Mouse (Mus musculus): ENCODE measurements at regions not wholly inside any gene's neighbourhood (a gene's known extent, or its start where the extent isn't known, plus 50 kb on each side); places are given as distances from the start of the nearest gene placed in this dataset.

DNA sequence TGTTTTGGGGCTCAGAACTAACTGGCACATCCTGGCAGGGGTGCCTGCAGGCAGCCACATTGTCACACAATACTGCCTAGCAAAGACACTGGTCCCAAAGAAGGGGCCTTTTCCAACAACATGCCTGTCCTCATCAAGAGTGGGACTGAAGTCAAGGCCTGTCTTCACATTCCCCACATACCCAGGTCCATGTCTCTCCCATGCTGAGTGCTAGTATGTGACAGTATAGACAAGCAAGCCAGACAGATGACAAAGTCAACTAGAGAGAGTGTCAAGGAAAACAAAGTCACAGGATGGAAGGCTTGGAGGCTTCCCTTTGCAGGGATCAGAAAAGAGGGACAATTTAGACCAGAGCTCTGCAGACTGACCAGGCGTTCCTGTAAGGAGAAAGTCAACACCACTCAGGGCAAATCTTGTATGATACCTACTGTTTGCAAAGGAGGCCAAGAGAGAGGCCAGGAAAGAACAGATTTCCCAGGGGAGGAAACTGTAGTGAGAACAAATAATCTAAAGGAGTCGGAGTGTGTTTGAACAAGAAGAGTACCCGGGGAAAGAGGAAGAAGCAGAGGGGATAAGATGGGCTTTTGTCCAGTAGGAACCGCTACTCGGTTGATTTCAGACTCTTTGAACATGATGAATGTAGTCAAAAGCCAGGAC, 83.2 kb upstream of the Rbms1 start:
- Histone ChIP-seq H3K27me3 (ENCODE audit: control insufficient read depth, insufficient read depth, low read length) (no peaks in the 10 kb centered on the region), H3K4me3 (ENCODE audit: insufficient read depth, low read depth, low read length) (no peak overlapping the region), H3K36me3 (ENCODE audit: control insufficient read depth, insufficient read depth, low read length) (no peaks in the 10 kb centered on the region), H3K27ac (replicated peaks; ENCODE audit: insufficient read depth, low read depth, low read length) (no peak overlapping the region), H3K9ac (ENCODE audit: low read depth, low read length) (no peak overlapping the region), H3K4me1 (ENCODE audit: control insufficient read depth, insufficient read depth, low read length) (no peaks in the 10 kb centered on the region), H3K79me2 (ENCODE audit: control insufficient read depth, insufficient read depth, low read length) (no peaks in the 10 kb centered on the region)
- WGBS: 58% methylated on average over 5 of the region's 5 CpGs
- no peak for DNase-seq (ENCODE audit: extremely low read depth, low read depth, low spot score)
- no peak for TF ChIP-seq CTCF (IDR thresholded peaks at IDR 0.05; ENCODE audit: low read depth, low read length)

DNA sequence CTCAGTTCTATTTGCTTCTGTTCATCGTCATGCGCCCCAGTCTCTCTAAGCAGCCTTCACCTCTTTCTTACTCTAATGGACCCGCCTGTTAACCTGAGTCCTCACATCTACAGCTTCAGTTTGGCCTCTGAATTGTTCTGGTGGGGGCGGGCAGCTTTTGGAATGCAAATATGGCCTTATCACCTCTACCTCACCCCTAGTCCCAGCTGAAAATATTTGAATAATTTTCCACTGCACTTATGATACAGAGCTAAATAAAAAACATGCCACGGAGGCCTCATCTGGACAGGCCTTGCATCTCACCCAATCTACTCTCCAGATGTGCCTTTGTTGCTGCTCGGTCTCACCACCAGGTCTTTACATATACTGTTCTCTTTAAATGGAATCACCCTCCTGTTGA, 82.5 kb upstream of the Rbms1 start:
- no peak for DNase-seq (ENCODE audit: extremely low read depth, low read depth, low spot score)
- Histone ChIP-seq H3K36me3 (ENCODE audit: control insufficient read depth, insufficient read depth, low read length) (no peaks in the 10 kb centered on the region), H3K4me3 (ENCODE audit: insufficient read depth, low read depth, low read length) (no peak overlapping the region), H3K27ac (replicated peaks; ENCODE audit: insufficient read depth, low read depth, low read length) (no peak overlapping the region), H3K79me2 (ENCODE audit: control insufficient read depth, insufficient read depth, low read length) (no peaks in the 10 kb centered on the region), H3K27me3 (ENCODE audit: control insufficient read depth, insufficient read depth, low read length) (no peaks in the 10 kb centered on the region), H3K4me1 (ENCODE audit: control insufficient read depth, insufficient read depth, low read length) (no peaks in the 10 kb centered on the region), H3K9ac (ENCODE audit: low read depth, low read length) (no peak overlapping the region)
- TF ChIP-seq CTCF (IDR thresholded peaks at IDR 0.05; ENCODE audit: low read depth, low read length) (no peak), POLR2A (IDR thresholded peaks at IDR 0.05; ENCODE audit: extremely low read depth, insufficient read depth, low read length) (no peak)
- WGBS: 86% methylated on average over 6 of the region's 6 CpGs

DNA sequence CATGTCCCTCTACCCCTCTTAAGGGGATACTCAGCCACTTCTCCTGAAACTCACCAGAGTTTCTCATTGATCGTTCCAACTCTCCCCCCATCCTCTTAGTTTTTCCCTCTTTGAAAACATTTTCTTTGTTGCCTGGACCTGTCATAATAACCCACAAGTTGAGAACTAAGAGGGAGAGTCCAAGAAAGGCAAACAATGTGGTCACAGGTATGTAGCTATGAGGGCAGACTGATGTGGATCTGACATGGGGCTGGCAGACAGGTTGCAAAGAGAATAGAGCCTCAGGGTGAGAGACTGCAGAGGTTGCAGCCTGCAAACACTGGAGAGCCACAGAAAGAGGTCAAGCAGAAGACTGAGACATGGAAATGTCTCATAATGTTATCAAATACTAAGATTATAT, 69.9 kb upstream of the Rbms1 start:
- no peak overlapping the region for H3K27ac ChIP-seq (replicated peaks; ENCODE audit: insufficient read depth, low read depth, low read length)
- no peak overlapping the region for H3K9ac ChIP-seq (ENCODE audit: low read depth, low read length)
- no peaks in the 10 kb centered on the region for H3K4me1 ChIP-seq (ENCODE audit: control insufficient read depth, insufficient read depth, low read length)
- no peaks in the 10 kb centered on the region for H3K36me3 ChIP-seq (ENCODE audit: control insufficient read depth, insufficient read depth, low read length)
- TF ChIP-seq POLR2A (IDR thresholded peaks at IDR 0.05; ENCODE audit: extremely low read depth, insufficient read depth, low read length) (no peak), CTCF (IDR thresholded peaks at IDR 0.05; ENCODE audit: low read depth, low read length) (no peak)
- H3K27me3 ChIP-seq (ENCODE audit: control insufficient read depth, insufficient read depth, low read length): no peaks in the 10 kb centered on the region
- H3K4me3 ChIP-seq (ENCODE audit: insufficient read depth, low read depth, low read length): no peak overlapping the region
- no peak for DNase-seq (ENCODE audit: extremely low read depth, low read depth, low spot score)
- WGBS: 85% methylated on average over 1 of the region's 1 CpGs
- H3K79me2 ChIP-seq (ENCODE audit: control insufficient read depth, insufficient read depth, low read length): no peaks in the 10 kb centered on the region

DNA sequence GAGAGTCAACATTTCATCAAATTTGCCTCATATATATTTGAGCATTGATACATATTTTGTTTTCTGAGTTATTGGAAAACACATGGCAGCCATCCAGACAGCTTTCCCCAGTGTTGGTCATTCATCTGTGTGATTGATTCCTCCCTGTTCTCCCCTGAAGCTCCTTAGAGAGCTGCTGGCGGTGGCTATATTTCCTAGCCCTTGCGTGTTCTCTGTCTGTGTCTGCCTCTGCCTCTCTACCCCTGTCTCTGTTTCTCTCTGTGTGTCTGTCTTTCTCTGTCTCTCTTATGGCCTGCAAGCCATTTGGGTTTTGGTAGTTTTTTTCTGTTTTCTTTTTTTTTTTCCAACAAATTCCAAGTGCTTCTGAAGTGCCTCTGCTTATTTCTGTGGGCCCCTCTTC, 66.7 kb upstream of the Rbms1 start:
- WGBS: 100% methylated on average over 2 of the region's 2 CpGs
- TF ChIP-seq CTCF (IDR thresholded peaks at IDR 0.05; ENCODE audit: low read depth, low read length): no peak
- no peak for TF ChIP-seq POLR2A (IDR thresholded peaks at IDR 0.05; ENCODE audit: extremely low read depth, insufficient read depth, low read length)

DNA sequence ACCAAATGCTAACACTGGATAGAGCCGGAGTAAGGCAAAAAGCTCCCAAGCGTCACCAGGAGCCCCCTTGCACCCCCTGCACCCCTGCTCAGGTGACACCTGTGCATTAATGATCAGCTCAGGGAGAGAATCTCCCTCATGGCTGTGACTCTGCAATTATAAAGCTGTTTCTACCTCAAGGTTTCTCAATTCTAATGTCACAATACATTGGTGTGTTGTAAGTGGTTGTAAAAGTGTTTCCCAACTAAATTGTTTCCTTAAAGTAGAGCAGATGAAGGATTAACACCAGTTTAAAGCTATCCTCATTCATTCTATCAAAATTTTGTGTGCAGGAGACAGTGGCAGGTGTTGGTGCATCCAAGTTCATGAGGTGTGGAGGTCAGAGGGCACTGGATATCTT, 65.6 kb upstream of the Rbms1 start:
- Histone ChIP-seq H3K79me2 (ENCODE audit: control insufficient read depth, insufficient read depth, low read length) (no peaks in the 10 kb centered on the region), H3K9ac (ENCODE audit: low read depth, low read length) (no peak overlapping the region), H3K4me3 (ENCODE audit: insufficient read depth, low read depth, low read length) (no peak overlapping the region), H3K4me1 (ENCODE audit: control insufficient read depth, insufficient read depth, low read length) (no peaks in the 10 kb centered on the region), H3K27ac (replicated peaks; ENCODE audit: insufficient read depth, low read depth, low read length) (no peak overlapping the region), H3K36me3 (ENCODE audit: control insufficient read depth, insufficient read depth, low read length) (no peaks in the 10 kb centered on the region), H3K27me3 (ENCODE audit: control insufficient read depth, insufficient read depth, low read length) (no peaks in the 10 kb centered on the region)
- no peak for DNase-seq (ENCODE audit: extremely low read depth, low read depth, low spot score)
- WGBS: 77% methylated on average over 2 of the region's 2 CpGs
- TF ChIP-seq POLR2A (IDR thresholded peaks at IDR 0.05; ENCODE audit: extremely low read depth, insufficient read depth, low read length) (no peak), CTCF (IDR thresholded peaks at IDR 0.05; ENCODE audit: low read depth, low read length) (no peak)

More for the DNA sequence above, 66.7 kb upstream of the Rbms1 start:
- no peaks in the 10 kb centered on the region for H3K27me3 ChIP-seq (ENCODE audit: control insufficient read depth, insufficient read depth, low read length)
- H3K36me3 ChIP-seq (ENCODE audit: control insufficient read depth, insufficient read depth, low read length): no peaks in the 10 kb centered on the region
- no peak overlapping the region for H3K4me3 ChIP-seq (ENCODE audit: insufficient read depth, low read depth, low read length)
- H3K9ac ChIP-seq (ENCODE audit: low read depth, low read length): no peak overlapping the region
- no peak overlapping the region for H3K27ac ChIP-seq (replicated peaks; ENCODE audit: insufficient read depth, low read depth, low read length)
- no peaks in the 10 kb centered on the region for H3K79me2 ChIP-seq (ENCODE audit: control insufficient read depth, insufficient read depth, low read length)
- no peak for DNase-seq (ENCODE audit: extremely low read depth, low read depth, low spot score)
- H3K4me1 ChIP-seq (ENCODE audit: control insufficient read depth, insufficient read depth, low read length): no peaks in the 10 kb centered on the region

DNA sequence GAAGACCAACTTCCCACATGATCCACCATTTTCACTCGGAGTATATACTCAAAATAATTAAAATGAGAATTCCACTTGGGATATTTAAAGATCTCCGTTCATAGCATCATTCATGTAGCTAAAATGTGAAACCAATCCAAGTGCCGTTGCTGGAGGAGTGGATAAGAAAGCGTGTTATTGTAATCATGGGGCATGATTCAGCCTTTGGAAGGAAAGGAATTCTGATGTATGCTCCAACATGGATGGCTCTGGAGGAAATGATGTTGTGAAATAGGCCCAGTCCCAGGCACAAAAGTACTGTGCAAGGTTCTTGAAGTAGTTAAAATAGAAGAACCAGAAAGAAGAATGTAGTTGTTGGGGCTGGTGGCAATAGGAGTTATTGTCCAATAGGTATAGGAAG, 64.7 kb upstream of the Rbms1 start:
- H3K9ac ChIP-seq (ENCODE audit: low read depth, low read length): no peak overlapping the region
- WGBS: 90% methylated on average over 4 of the region's 4 CpGs
- no peak overlapping the region for H3K4me3 ChIP-seq (ENCODE audit: insufficient read depth, low read depth, low read length)
- no peaks in the 10 kb centered on the region for H3K36me3 ChIP-seq (ENCODE audit: control insufficient read depth, insufficient read depth, low read length)
- no peaks in the 10 kb centered on the region for H3K27me3 ChIP-seq (ENCODE audit: control insufficient read depth, insufficient read depth, low read length)
- H3K79me2 ChIP-seq (ENCODE audit: control insufficient read depth, insufficient read depth, low read length): no peaks in the 10 kb centered on the region
- H3K4me1 ChIP-seq (ENCODE audit: control insufficient read depth, insufficient read depth, low read length): no peaks in the 10 kb centered on the region
- no peak for DNase-seq (ENCODE audit: extremely low read depth, low read depth, low spot score)
- no peak overlapping the region for H3K27ac ChIP-seq (replicated peaks; ENCODE audit: insufficient read depth, low read depth, low read length)
- no peak for TF ChIP-seq POLR2A (IDR thresholded peaks at IDR 0.05; ENCODE audit: extremely low read depth, insufficient read depth, low read length)
- no peak for TF ChIP-seq CTCF (IDR thresholded peaks at IDR 0.05; ENCODE audit: low read depth, low read length)
